Mouse (Mus musculus): ENCODE measurements around the gene Fgr. TPM values are rescaled to one million over a fixed set of nuclear protein-coding genes. Genes with fewer than 3 reads are reported as not detected.

Fgr gene
- polyA plus RNA-seq, 1 experiment from 2014 or later, result 0.73 TPM

- Histone ChIP-seq H3K4me2 (no peak overlapping the region; the same call in 1 of the 2 replicates), H3K4me3 (ENCODE audit: low read depth, low read length) (no peak overlapping the region), H3K9ac (ENCODE audit: low read depth, low read length) (no peak overlapping the region), H3K36me3 (ENCODE audit: control insufficient read depth, insufficient read depth, low read length) (no peaks in the 10 kb centered on the region), H3K27me3 (replicated peaks; ENCODE audit: control insufficient read depth, insufficient read depth, low read length) (peaks cover 15% of the 10 kb centered on the region), H3K27ac (ENCODE audit: low read depth, low read length) (no peak overlapping the region), H3K9me3 (ENCODE audit: control insufficient read depth, low read length) (no peaks in the 10 kb centered on the region), H3K4me1 (replicated peaks; ENCODE audit: control insufficient read depth, insufficient read depth, low read length) (peaks cover 41% of the 10 kb centered on the region)
- WGBS, result 64% methylated on average over 5 of the region's 5 CpGs
- DNase-seq (ENCODE audit: low spot score) (no peak), ATAC-seq (replicated peaks; ENCODE audit: low FRiP score) (no peak)
Measured at GRCm38 (mm10) chr4:133009676-133010075, 35.8 kb downstream of the Fgr start.

DNA sequence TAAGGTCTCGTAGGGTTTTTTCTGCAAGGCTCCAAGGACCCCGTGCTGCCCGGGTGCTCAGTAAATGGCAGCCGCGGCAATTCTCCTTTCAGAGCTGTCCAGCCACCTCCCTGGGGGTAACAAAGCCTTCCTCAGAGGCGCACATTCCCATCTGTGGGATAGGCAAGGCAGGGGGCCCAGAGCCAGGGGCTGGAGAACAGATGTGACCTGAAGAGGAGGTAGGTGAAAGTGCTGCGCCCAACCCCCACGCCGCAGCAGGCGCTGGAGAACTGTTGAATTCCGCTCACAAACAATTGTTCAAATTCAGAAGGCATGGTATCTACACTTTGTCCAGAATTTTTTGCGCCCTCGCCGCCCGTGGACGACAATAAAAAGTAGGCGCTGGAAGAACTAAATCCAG lies 36.7 kb downstream of the Fgr start:
- Histone ChIP-seq H3K4me3 (ENCODE audit: low read depth, low read length) (peak overlapping the region; percentile 72), H3K27ac (ENCODE audit: low read depth, low read length) (no peak overlapping the region), H3K9me3 (ENCODE audit: control insufficient read depth, low read length) (no peaks in the 10 kb centered on the region), H3K36me3 (ENCODE audit: control insufficient read depth, insufficient read depth, low read length) (no peaks in the 10 kb centered on the region), H3K4me2 (peak overlapping the region; percentile 86), H3K9ac (ENCODE audit: low read depth, low read length) (peak overlapping the region; percentile 76), H3K27me3 (replicated peaks; ENCODE audit: control insufficient read depth, insufficient read depth, low read length) (peaks cover 15% of the 10 kb centered on the region), H3K4me1 (replicated peaks; ENCODE audit: control insufficient read depth, insufficient read depth, low read length) (peaks cover 50% of the 10 kb centered on the region)
- ATAC-seq (replicated peaks; ENCODE audit: low FRiP score) (no peak), DNase-seq (ENCODE audit: low spot score) (no peak)
- 3% methylated on average over 17 of the region's 17 CpGs for WGBS

- peak; percentile 96 for DNase-seq (ENCODE audit: low spot score)
- H3K9me3 ChIP-seq (ENCODE audit: control insufficient read depth, low read length), result no peaks in the 10 kb centered on the region
- WGBS, result under 1% methylated on average over 66 of the region's 66 CpGs
- no peaks in the 10 kb centered on the region for H3K36me3 ChIP-seq (ENCODE audit: control insufficient read depth, insufficient read depth, low read length)
- H3K4me1 ChIP-seq (replicated peaks; ENCODE audit: control insufficient read depth, insufficient read depth, low read length), result peaks cover 56% of the 10 kb centered on the region
- peak within 1 kb of the TSS; percentile 94 for H3K27ac ChIP-seq (ENCODE audit: low read depth, low read length)
- H3K4me3 ChIP-seq (ENCODE audit: low read depth, low read length), result peak within 1 kb of the TSS; percentile 72
- H3K9ac ChIP-seq (ENCODE audit: low read depth, low read length), result peak within 1 kb of the TSS; percentile 76
- H3K4me2 ChIP-seq, result peak within 1 kb of the TSS; percentile 86
- ATAC-seq (replicated peaks; ENCODE audit: low FRiP score), result peak; percentile 82
- peaks cover 15% of the 10 kb centered on the region for H3K27me3 ChIP-seq (replicated peaks; ENCODE audit: control insufficient read depth, insufficient read depth, low read length)
Measured at GRCm38 (mm10) chr4:133011028-133011820, 37.3 kb downstream of the Fgr start, which contains the start of gene Ahdc1. Gene Ahdc1 (plus strand): TSS chr4:133011260.

- Histone ChIP-seq H3K27ac (ENCODE audit: low read depth, low read length) (peak overlapping the region; percentile 94), H3K4me2 (peak overlapping the region; percentile 86), H3K4me3 (ENCODE audit: low read depth, low read length) (peak overlapping the region; percentile 72), H3K9ac (ENCODE audit: low read depth, low read length) (peak overlapping the region; percentile 76), H3K4me1 (replicated peaks; ENCODE audit: control insufficient read depth, insufficient read depth, low read length) (peaks cover 65% of the 10 kb centered on the region), H3K27me3 (replicated peaks; ENCODE audit: control insufficient read depth, insufficient read depth, low read length) (peaks cover 15% of the 10 kb centered on the region), H3K9me3 (ENCODE audit: control insufficient read depth, low read length) (no peaks in the 10 kb centered on the region), H3K36me3 (ENCODE audit: control insufficient read depth, insufficient read depth, low read length) (no peaks in the 10 kb centered on the region)
- ATAC-seq (replicated peaks; ENCODE audit: low FRiP score), result 0 out of 2 replicates have a peak, but pooled peaks have one; percentile 13
- DNase-seq (ENCODE audit: low spot score), result peak; percentile 69
- 2% methylated on average over 68 of the region's 84 CpGs for WGBS
Measured at GRCm38 (mm10) chr4:133011821-133012775, 38.2 kb downstream of the Fgr start.

DNA sequence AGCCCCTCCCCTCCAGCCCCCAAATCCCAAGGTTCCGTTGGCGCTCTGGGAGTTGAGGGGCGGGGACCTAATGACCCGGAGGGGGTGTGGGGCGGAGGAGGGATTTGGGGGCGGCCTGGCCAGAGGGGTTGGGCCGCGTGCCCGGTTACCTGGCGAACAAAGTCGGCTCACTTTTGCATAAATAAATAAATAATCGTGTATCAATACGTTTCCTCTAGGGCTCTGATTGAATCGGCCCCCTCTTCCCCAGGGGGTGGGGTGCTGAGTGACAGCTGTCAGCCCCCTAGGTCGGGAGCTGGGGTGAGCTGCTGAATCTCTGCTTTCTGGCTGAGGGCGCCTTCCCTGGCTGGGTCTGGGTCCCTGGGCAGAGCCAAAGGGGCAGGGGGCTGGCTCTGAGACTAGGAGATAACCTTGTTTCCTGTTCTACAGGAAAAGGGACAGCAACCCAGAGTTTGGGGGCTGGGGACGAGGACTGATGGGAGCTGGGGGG lies 38.9 kb downstream of the Fgr start:
- 1% methylated on average over 17 of the region's 17 CpGs for WGBS
- ATAC-seq (replicated peaks; ENCODE audit: low FRiP score) (no peak), DNase-seq (ENCODE audit: low spot score) (peak; percentile 66)
- H3K9me3 ChIP-seq (ENCODE audit: control insufficient read depth, low read length), result no peaks in the 10 kb centered on the region
- H3K4me2 ChIP-seq, result peak overlapping the region; percentile 86
- H3K27me3 ChIP-seq (replicated peaks; ENCODE audit: control insufficient read depth, insufficient read depth, low read length), result peaks cover 15% of the 10 kb centered on the region
- H3K4me3 ChIP-seq (ENCODE audit: low read depth, low read length), result peak overlapping the region; percentile 72
- H3K9ac ChIP-seq (ENCODE audit: low read depth, low read length), result peak overlapping the region; percentile 76
- no peaks in the 10 kb centered on the region for H3K36me3 ChIP-seq (ENCODE audit: control insufficient read depth, insufficient read depth, low read length)
- H3K4me1 ChIP-seq (replicated peaks; ENCODE audit: control insufficient read depth, insufficient read depth, low read length), result peaks cover 65% of the 10 kb centered on the region
- H3K27ac ChIP-seq (ENCODE audit: low read depth, low read length), result peak overlapping the region; percentile 94

- Histone ChIP-seq H3K27me3 (replicated peaks; ENCODE audit: control insufficient read depth, insufficient read depth, low read length) (peaks cover 15% of the 10 kb centered on the region), H3K4me3 (ENCODE audit: low read depth, low read length) (peak overlapping the region; percentile 72), H3K4me1 (replicated peaks; ENCODE audit: control insufficient read depth, insufficient read depth, low read length) (peaks cover 65% of the 10 kb centered on the region), H3K36me3 (ENCODE audit: control insufficient read depth, insufficient read depth, low read length) (no peaks in the 10 kb centered on the region), H3K27ac (ENCODE audit: low read depth, low read length) (peak overlapping the region; percentile 94), H3K4me2 (peak overlapping the region; percentile 86), H3K9me3 (ENCODE audit: control insufficient read depth, low read length) (no peaks in the 10 kb centered on the region), H3K9ac (ENCODE audit: low read depth, low read length) (peak overlapping the region; percentile 76)
- ATAC-seq (replicated peaks; ENCODE audit: low FRiP score), result no peak; the same call in 1 of the 2 replicates
- peak; percentile 62 for DNase-seq (ENCODE audit: low spot score)
- 5% methylated on average over 18 of the region's 18 CpGs for WGBS
Measured at GRCm38 (mm10) chr4:133013266-133013891, 39.5 kb downstream of the Fgr start.

DNA sequence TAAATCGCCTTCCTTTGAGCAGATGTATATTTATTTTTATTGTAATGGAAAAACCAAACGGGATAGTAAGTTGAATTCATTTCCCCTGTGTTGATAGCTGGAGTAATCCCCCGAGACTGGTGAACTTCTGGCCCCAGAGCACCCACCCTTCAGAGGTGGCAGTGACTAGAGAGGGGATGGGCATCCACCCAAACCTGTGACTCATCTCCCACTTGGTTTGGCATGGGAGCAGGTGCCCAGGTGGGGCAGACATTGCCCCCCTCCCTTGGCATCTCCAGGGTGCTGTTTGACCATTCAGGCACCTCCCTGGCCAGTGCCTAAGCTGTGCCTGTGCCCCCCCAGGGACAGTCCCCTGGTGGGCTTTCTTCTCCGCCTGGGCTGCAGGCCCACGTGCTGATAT lies 40.2 kb downstream of the Fgr start:
- H3K36me3 ChIP-seq (ENCODE audit: control insufficient read depth, insufficient read depth, low read length), result no peaks in the 10 kb centered on the region
- ATAC-seq (replicated peaks; ENCODE audit: low FRiP score) (no peak), DNase-seq (ENCODE audit: low spot score) (no peak)
- H3K9me3 ChIP-seq (ENCODE audit: control insufficient read depth, low read length), result no peaks in the 10 kb centered on the region
- 36% methylated on average over 5 of the region's 5 CpGs for WGBS
- peak overlapping the region; percentile 86 for H3K4me2 ChIP-seq
- H3K27ac ChIP-seq (ENCODE audit: low read depth, low read length), result no peak overlapping the region
- H3K27me3 ChIP-seq (replicated peaks; ENCODE audit: control insufficient read depth, insufficient read depth, low read length), result peaks cover 15% of the 10 kb centered on the region
- H3K4me3 ChIP-seq (ENCODE audit: low read depth, low read length), result peak overlapping the region; percentile 72
- peaks cover 65% of the 10 kb centered on the region for H3K4me1 ChIP-seq (replicated peaks; ENCODE audit: control insufficient read depth, insufficient read depth, low read length)
- no peak overlapping the region for H3K9ac ChIP-seq (ENCODE audit: low read depth, low read length)
